Mouse (Mus musculus) C2C12 (cell line): ENCODE measurements around the gene Frmpd3.

Source experiments
- CEBPB ChIP-seq: IDR thresholded peaks from one replicate; pipeline ENCODE4 v1.6.1; 2011; ENCODE audit warnings: low read depth, mild to moderate bottlenecking, control low read depth, moderate library complexity
- CTCF ChIP-seq: IDR thresholded peaks from one replicate; pipeline ENCODE4 v1.5.1; 2011; ENCODE audit not compliant: control insufficient read depth, insufficient read depth, insufficient read length
- FOSL1 ChIP-seq: IDR thresholded peaks from one replicate; pipeline ENCODE4 v1.8.0; 2011; ENCODE audit warnings: mild to moderate bottlenecking, low read length; ENCODE audit not compliant: poor library complexity, insufficient read depth, severe bottlenecking
- MAX ChIP-seq: IDR thresholded peaks from one replicate; pipeline ENCODE4 v1.6.1; 2011; ENCODE audit warnings: mild to moderate bottlenecking, control low read depth
- MYOD1 ChIP-seq: IDR thresholded peaks from one replicate; pipeline ENCODE4 v1.6.1; 2011; ENCODE audit warnings: low read depth; ENCODE audit not compliant: control insufficient read depth, insufficient read length
- MYOG ChIP-seq: IDR thresholded peaks from one replicate; pipeline ENCODE4 v1.6.1; 2011; ENCODE audit not compliant: control insufficient read depth, insufficient read length; ENCODE audit errors: extremely low read depth
- USF1 ChIP-seq: IDR thresholded peaks from one replicate; pipeline ENCODE4 v1.6.1; 2011; ENCODE audit warnings: low read depth, mild to moderate bottlenecking, control low read depth, moderate library complexity

GRCm38 (mm10) chrX:140342393-140343163 lies 515 bp downstream of the Frmpd3 start:
- no peak for TF ChIP-seq CTCF
- TF ChIP-seq MYOD1 = no peak
- no peak for TF ChIP-seq MAX
- no peak for TF ChIP-seq USF1
- no peak for TF ChIP-seq CEBPB
- TF ChIP-seq MYOG = no peak
- TF ChIP-seq FOSL1 = no peak
